In genomic region chr17:47294091-47294534, GRCm38 (mm10) we compare ENCODE assay signal across 8 mouse cellular contexts.
A peak's percentile ranks its signal among the peaks of the same experiment; 100 is the strongest.
DNase-seq lines count a peak whose midpoint lies in the region.

No protein-coding gene starts in this region.

- peak overlapping the region; percentile 95 for H3K27ac ChIP-seq in macrophage

- H3K36me3 ChIP-seq in macrophage (ENCODE audit: inconsistent target): no peaks in the 10 kb centered on the region

- peaks cover 50% of the 10 kb centered on the region for H3K79me2 ChIP-seq in macrophage (ENCODE audit: inconsistent target)

- peak; percentile 92 for DNase-seq in 416B (ENCODE audit: low read depth)
- DNase-seq in NIH3T3 (ENCODE audit: low read depth): peak; percentile 92
- peak; percentile 56 to 69 for DNase-seq in gastrocnemius, adult 8-10 months (ENCODE audit: low spot score in 2 of 2)
- peak; percentile 23 for DNase-seq in kidney, adult 9 months
- no peak for DNase-seq in left cerebral cortex, adult 9 months (ENCODE audit: low spot score in 2 of 2)
- DNase-seq in right cerebral cortex, adult 18-20 months: no peak
- DNase-seq in frontal cortex, postnatal 25 days (ENCODE audit: low spot score in 2 of 2): no peak

- no peak overlapping the region for H3K4me3 ChIP-seq in macrophage (ENCODE audit: inconsistent target)

- 15% methylated on average over 5 of the region's 5 CpGs for WGBS in macrophage (ENCODE audit: missing documents)

Comparison
In these comparisons a context has a peak if more than half of its experiments do, and no peak if none do; other contexts are left out.
1. DNase-seq: peak in 416B (single experiment), NIH3T3 (single experiment), gastrocnemius, adult 8-10 months (2 of 2) and kidney, adult 9 months (single experiment); none in left cerebral cortex, adult 9 months (0 of 2), right cerebral cortex, adult 18-20 months (single experiment) and frontal cortex, postnatal 25 days (0 of 2).